In genomic region chr4:148114758-148115391, GRCm38 (mm10) we compare ENCODE assay signal across 9 mouse cellular contexts. TPM values are rescaled to one million over a fixed set of nuclear protein-coding genes. Genes with fewer than 3 reads are reported as not detected.
DNase-seq lines count a peak whose midpoint lies in the region; ATAC-seq lines count a peak whose summit lies in the region.
"Had no signal": no experiment of that assay in that cellular context is flagged by ENCODE, and none has a peak within 500 bp of the region (broad histone marks: within the 10 kb centered on the region; RNA-seq: fewer than 3 reads in every experiment).

No protein-coding gene starts in this region.

- peak overlapping the region; percentile 22; the same call in 1 of the 2 replicates for H3K4me2 ChIP-seq in forebrain, embryonic 11.5 days (ENCODE audit: low read depth, low read length, severe bottlenecking)
- H3K4me2 ChIP-seq in heart, embryonic 16.5 days (ENCODE audit: low read depth, low read length) = peak overlapping the region; percentile 10; the same call in 1 of the 2 replicates
- H3K4me2 ChIP-seq in liver, embryonic 13.5 days = no peak overlapping the region
- H3K4me2 ChIP-seq in stomach, embryonic 14.5 days (replicated peaks; ENCODE audit: low read depth, low read length) = 0 out of 2 replicates have a peak overlapping the region, but pooled peaks have one; percentile 10

- peak; percentile 69 to 82 for DNase-seq in CD8-positive naive resting alpha-beta T cell, adult 2 months (ENCODE audit: low read depth in 2 of 2, low spot score in 2 of 2)
- peak; percentile 58 for DNase-seq in c-Kit-positive CD71-positive TER-119-negative erythroid progenitor cells, embryonic 14.5 days (ENCODE audit: low read depth)
- DNase-seq in forebrain, embryonic 11.5 days (ENCODE audit: low spot score) = peak; percentile 95
- peak; percentile 83 for DNase-seq in kidney, postnatal 14 days
- DNase-seq in liver, embryonic 13.5 days = peak; percentile 63
- peak; percentile 93 for DNase-seq in neural tube, embryonic 10.5 days (ENCODE audit: extremely low spot score, low spot score)

- 3% methylated on average over 15 of the region's 15 CpGs for WGBS in forebrain, embryonic 11.5 days
- 4% methylated on average over 15 of the region's 15 CpGs for WGBS in heart, embryonic 16.5 days
- WGBS in liver, embryonic 13.5 days (ENCODE audit: insufficient replicate concordance) = 7% methylated on average over 15 of the region's 15 CpGs
- 3% methylated on average over 15 of the region's 15 CpGs for WGBS in stomach, embryonic 14.5 days

- peak overlapping the region; percentile 39 for H3K9ac ChIP-seq in forebrain, embryonic 11.5 days (ENCODE audit: low read length)
- H3K9ac ChIP-seq in heart, embryonic 16.5 days (ENCODE audit: low read length) = no peak overlapping the region
- no peak overlapping the region for H3K9ac ChIP-seq in liver, embryonic 13.5 days
- H3K9ac ChIP-seq in stomach, embryonic 14.5 days (replicated peaks; ENCODE audit: low read depth, low read length) = no peak overlapping the region

- H3K9me3 ChIP-seq in forebrain, embryonic 11.5 days (ENCODE audit: control insufficient read depth, low read length) = no peaks in the 10 kb centered on the region; the same call in 1 of the 2 replicates
- 0 out of 2 replicates have a peak, but pooled peaks cover 5% of the 10 kb centered on the region for H3K9me3 ChIP-seq in heart, embryonic 16.5 days (replicated peaks; ENCODE audit: control insufficient read depth, low read length)
- H3K9me3 ChIP-seq in liver, embryonic 13.5 days (replicated peaks) = no peaks in the 10 kb centered on the region; the same call in 1 of the 2 replicates
- H3K9me3 ChIP-seq in stomach, embryonic 14.5 days (ENCODE audit: control insufficient read depth, low read depth, low read length) = no peaks in the 10 kb centered on the region

- peaks cover 3% of the 10 kb centered on the region; the same call in 1 of the 2 replicates for H3K27me3 ChIP-seq in forebrain, embryonic 11.5 days (ENCODE audit: control insufficient read depth, insufficient read depth, low read length)
- H3K27me3 ChIP-seq in heart, embryonic 16.5 days (ENCODE audit: control insufficient read depth, insufficient read depth, low read length) = 0 out of 2 replicates have a peak, but pooled peaks cover 4% of the 10 kb centered on the region
- H3K27me3 ChIP-seq in liver, embryonic 13.5 days = peaks cover 5% of the 10 kb centered on the region; the same call in 1 of the 2 replicates
- H3K27me3 ChIP-seq in stomach, embryonic 14.5 days (ENCODE audit: control insufficient read depth, insufficient read depth, low read length) = no peaks in the 10 kb centered on the region

- no peak overlapping the region for H3K27ac ChIP-seq in forebrain, embryonic 11.5 days (ENCODE audit: low read depth, low read length)
- no peak overlapping the region for H3K27ac ChIP-seq in heart, embryonic 16.5 days (ENCODE audit: low read length)
- no peak overlapping the region for H3K27ac ChIP-seq in liver, embryonic 13.5 days
- no peak overlapping the region for H3K27ac ChIP-seq in stomach, embryonic 14.5 days (ENCODE audit: low read length)

- ATAC-seq in forebrain, embryonic 11.5 days (replicated peaks; ENCODE audit: low FRiP score) = peak; percentile 77
- 0 out of 2 replicates have a peak, but pooled peaks have one; percentile 55 for ATAC-seq in heart, embryonic 16.5 days (replicated peaks; ENCODE audit: extremely low read depth, insufficient read depth, low FRiP score)
- ATAC-seq in liver, embryonic 13.5 days (ENCODE audit: low read depth) = peak; percentile 55
- peak; percentile 64; the same call in 1 of the 2 replicates for ATAC-seq in stomach, embryonic 14.5 days (ENCODE audit: insufficient number of reproducible peaks, insufficient read depth, low FRiP score, low read depth)

- peaks cover 2% of the 10 kb centered on the region; the same call in 1 of the 2 replicates for H3K4me1 ChIP-seq in forebrain, embryonic 11.5 days (replicated peaks; ENCODE audit: control insufficient read depth, insufficient read depth, low read length)
- no peaks in the 10 kb centered on the region; the same call in 1 of the 2 replicates for H3K4me1 ChIP-seq in heart, embryonic 16.5 days (ENCODE audit: control insufficient read depth, insufficient read depth, low read length)
- H3K4me1 ChIP-seq in liver, embryonic 13.5 days (replicated peaks) = peaks cover 7% of the 10 kb centered on the region; the same call in 1 of the 2 replicates
- H3K4me1 ChIP-seq in stomach, embryonic 14.5 days (ENCODE audit: control insufficient read depth, insufficient read depth, low read length) = no peaks in the 10 kb centered on the region

- no peaks in the 10 kb centered on the region for H3K36me3 ChIP-seq in forebrain, embryonic 11.5 days (ENCODE audit: control insufficient read depth, insufficient read depth, low read length)
- no peaks in the 10 kb centered on the region for H3K36me3 ChIP-seq in heart, embryonic 16.5 days (ENCODE audit: control insufficient read depth, insufficient read depth)
- no peaks in the 10 kb centered on the region for H3K36me3 ChIP-seq in liver, embryonic 13.5 days
- H3K36me3 ChIP-seq in stomach, embryonic 14.5 days (ENCODE audit: control insufficient read depth, insufficient read depth, low read length) = no peaks in the 10 kb centered on the region

- H3K4me3 ChIP-seq in forebrain, embryonic 11.5 days (ENCODE audit: low read depth, low read length) = no peak overlapping the region
- no peak overlapping the region for H3K4me3 ChIP-seq in heart, embryonic 16.5 days (ENCODE audit: low read length)
- no peak overlapping the region for H3K4me3 ChIP-seq in liver, embryonic 13.5 days (replicated peaks)
- no peak overlapping the region for H3K4me3 ChIP-seq in stomach, embryonic 14.5 days (ENCODE audit: low read depth, low read length)
- H3K4me3 ChIP-seq: erythroblast, embryonic 14.5 days had no signal

RNA-seq across cellular contexts. Expression of gene Mad2l2, which starts 15.3 kb away (rescaled TPM):
- polyA plus RNA-seq in forebrain, embryonic 11.5 days (2014; fragmentation: Nextera tagmentation; extraction: Ambion mirVana) = 68.5 and 75.0 TPM in 2 replicates
- polyA plus RNA-seq in heart, embryonic 16.5 days (2015; fragmentation: Nextera tagmentation; extraction: Ambion mirVana) = 35.5 and 36.0 TPM in 2 replicates
- 19.4 and 21.0 TPM in 2 replicates for polyA plus RNA-seq in liver, embryonic 13.5 days (2015; fragmentation: Nextera tagmentation; extraction: Ambion mirVana)
- polyA plus RNA-seq in stomach, embryonic 14.5 days (2014; fragmentation: Nextera tagmentation; extraction: Ambion mirVana) = 51.2 and 54.7 TPM in 2 replicates

RNA-seq across cellular contexts. Expression of gene Draxin, which starts 15.6 kb away (rescaled TPM):
- polyA plus RNA-seq in forebrain, embryonic 11.5 days (2014; fragmentation: Nextera tagmentation; extraction: Ambion mirVana) = 3.8 and 5.0 TPM in 2 replicates
- polyA plus RNA-seq in heart, embryonic 16.5 days (2015; fragmentation: Nextera tagmentation; extraction: Ambion mirVana) = 0.02 TPM in 1 of 2 replicates, not detected in the other
- 0.09 and 0.13 TPM in 2 replicates for polyA plus RNA-seq in liver, embryonic 13.5 days (2015; fragmentation: Nextera tagmentation; extraction: Ambion mirVana)
- polyA plus RNA-seq in stomach, embryonic 14.5 days (2014; fragmentation: Nextera tagmentation; extraction: Ambion mirVana) = 0.07 and 0.20 TPM in 2 replicates
- polyA plus RNA-seq: erythroblast, embryonic 14.5 days had no signal

RNA-seq across cellular contexts. Expression of gene Agtrap, which starts 27.0 kb away (rescaled TPM):
- polyA plus RNA-seq in forebrain, embryonic 11.5 days (2014; fragmentation: Nextera tagmentation; extraction: Ambion mirVana) = 15.0 and 15.6 TPM in 2 replicates
- polyA plus RNA-seq in heart, embryonic 16.5 days (2015; fragmentation: Nextera tagmentation; extraction: Ambion mirVana) = 17.2 and 17.9 TPM in 2 replicates
- 11.2 and 11.7 TPM in 2 replicates for polyA plus RNA-seq in liver, embryonic 13.5 days (2015; fragmentation: Nextera tagmentation; extraction: Ambion mirVana)
- polyA plus RNA-seq in stomach, embryonic 14.5 days (2014; fragmentation: Nextera tagmentation; extraction: Ambion mirVana) = 12.8 and 13.3 TPM in 2 replicates

RNA-seq across cellular contexts. Expression of gene Fbxo6, which starts 37.1 kb away (rescaled TPM):
- 10.2 and 13.6 TPM in 2 replicates for polyA plus RNA-seq in forebrain, embryonic 11.5 days (2014; fragmentation: Nextera tagmentation; extraction: Ambion mirVana)
- 21.7 and 24.4 TPM in 2 replicates for polyA plus RNA-seq in heart, embryonic 16.5 days (2015; fragmentation: Nextera tagmentation; extraction: Ambion mirVana)
- polyA plus RNA-seq in liver, embryonic 13.5 days (2015; fragmentation: Nextera tagmentation; extraction: Ambion mirVana) = 16.5 and 16.9 TPM in 2 replicates
- polyA plus RNA-seq in stomach, embryonic 14.5 days (2014; fragmentation: Nextera tagmentation; extraction: Ambion mirVana) = 13.9 and 17.6 TPM in 2 replicates

RNA-seq across cellular contexts. Expression of gene Fbxo44, which starts 45.4 kb away (rescaled TPM):
- 44.9 and 45.0 TPM in 2 replicates for polyA plus RNA-seq in forebrain, embryonic 11.5 days (2014; fragmentation: Nextera tagmentation; extraction: Ambion mirVana)
- 32.4 and 33.8 TPM in 2 replicates for polyA plus RNA-seq in heart, embryonic 16.5 days (2015; fragmentation: Nextera tagmentation; extraction: Ambion mirVana)
- polyA plus RNA-seq in liver, embryonic 13.5 days (2015; fragmentation: Nextera tagmentation; extraction: Ambion mirVana) = 0.93 and 1.0 TPM in 2 replicates
- 11.9 and 14.2 TPM in 2 replicates for polyA plus RNA-seq in stomach, embryonic 14.5 days (2014; fragmentation: Nextera tagmentation; extraction: Ambion mirVana)
